Mouse (Mus musculus) adrenal gland, postnatal 14 days (tissue): ENCODE data around the gene Zfp282. TPM values are rescaled to one million over a fixed set of nuclear protein-coding genes. Genes with fewer than 3 reads are reported as not detected.

Experiments used
- total RNA-seq: library from RNA; stranded (reverse); gene quantifications from 2 replicates; pipeline ENCODE4 v1.2.3, GENCODE M21; 2021

The Zfp282 gene
- total RNA-seq, 1 experiment from 2014 or later = 11.6 TPM

Other genes starting within 250 kb of the Zfp282 start
- gene Pdia4, start 63.8 kb upstream of the Zfp282 start, total RNA-seq = 80.5 and 90.4 TPM in 2 replicates
- gene Zfp786, start 46.3 kb upstream of the Zfp282 start, total RNA-seq = 1.2 and 1.3 TPM in 2 replicates
- 9.3 and 12.0 TPM in 2 replicates for gene Zfp398, start 41.5 kb upstream of the Zfp282 start, total RNA-seq
- gene Zfp212, start 43.3 kb downstream of the Zfp282 start, total RNA-seq = 14.7 and 15.8 TPM in 2 replicates
- gene Zfp956, start 76.2 kb downstream of the Zfp282 start, total RNA-seq = 5.8 and 10.1 TPM in 2 replicates
- 16.9 and 26.7 TPM in 2 replicates for gene Zfp777, start 171.7 kb downstream of the Zfp282 start, total RNA-seq
- gene Zfp746, start 209.4 kb downstream of the Zfp282 start, total RNA-seq = 25.0 and 26.7 TPM in 2 replicates